In the genomic region with DNA sequence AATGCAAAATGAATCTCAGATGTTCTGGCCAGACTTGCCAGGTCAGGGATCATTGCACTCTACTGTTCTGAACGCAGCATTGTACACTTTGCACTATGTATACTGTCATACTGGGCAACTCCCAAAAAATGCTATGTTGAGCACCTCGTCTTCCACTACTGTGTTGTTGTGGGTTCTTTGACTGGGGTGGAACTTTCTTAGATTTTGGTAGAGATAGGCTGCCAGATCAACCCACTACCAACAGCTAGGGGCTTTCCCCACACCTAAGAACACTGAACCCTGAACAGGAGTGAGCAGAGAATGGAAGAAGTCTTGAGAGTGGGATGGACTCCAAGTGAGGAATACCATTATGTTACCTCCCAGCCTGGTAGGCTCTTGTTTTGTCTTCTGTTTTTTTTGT, we compare ENCODE assay signal across 11 mouse cellular contexts.
"Had no signal": no experiment of that assay in that cellular context is flagged by ENCODE, and none has a peak within 500 bp of the region (broad histone marks: within the 10 kb centered on the region; RNA-seq: fewer than 3 reads in every experiment).

No protein-coding gene starts in this region.

- H3K9ac ChIP-seq: intestine, embryonic 15.5 days; limb, embryonic 13.5 days; liver, embryonic 14.5 days had no signal

- H3K4me3 ChIP-seq: intestine, embryonic 15.5 days; layer of hippocampus, adult 2 months; limb, embryonic 13.5 days had no signal

- H3K4me1 ChIP-seq: intestine, embryonic 15.5 days; limb, embryonic 13.5 days had no signal

- H3K36me3 ChIP-seq: intestine, embryonic 15.5 days; limb, embryonic 13.5 days had no signal

- H3K27ac ChIP-seq: intestine, embryonic 15.5 days; layer of hippocampus, adult 2 months; limb, embryonic 13.5 days; liver, embryonic 14.5 days had no signal

- H3K27me3 ChIP-seq: intestine, embryonic 15.5 days; limb, embryonic 13.5 days had no signal

- DNase-seq: kidney, adult 18-20 months; kidney, postnatal 10 days; kidney, postnatal 4 days; lung, adult 18-20 months; right cerebral cortex, postnatal 25 days; thymus, adult 18-20 months; thymus, postnatal 25 days had no signal

- H3K4me2 ChIP-seq: intestine, embryonic 15.5 days; limb, embryonic 13.5 days had no signal

- H3K9me3 ChIP-seq: intestine, embryonic 15.5 days; limb, embryonic 13.5 days had no signal
